Mouse (Mus musculus) midbrain, embryonic 12.5 days (tissue): ENCODE results near the gene Ostm1. TPM values are rescaled to one million over a fixed set of nuclear protein-coding genes. Genes with fewer than 3 reads are reported as not detected.

Source experiments
- ATAC-seq: fragments of 200-750 bp; cut with Nextera tagmentation; 2 replicates; pipeline ENCODE4 v1.8.0; 2017; ENCODE audit warnings: low read depth, moderate TSS enrichment, moderate library complexity; ENCODE audit not compliant: low FRiP score
- H3K27ac ChIP-seq: fragments of 300-500 bp; sonication (generic); replicated peaks from 2 replicates; pipeline ENCODE4 v1.5.1; 2016; ENCODE audit warnings: mild to moderate bottlenecking
- H3K27me3 ChIP-seq: fragments of 300-500 bp; sonication (generic); 2 replicates; pipeline ENCODE4 v1.6.1; 2016; ENCODE audit warnings: mild to moderate bottlenecking
- H3K36me3 ChIP-seq: fragments of 300-500 bp; sonication (generic); 2 replicates; pipeline ENCODE4 v1.6.1; 2016
- H3K4me1 ChIP-seq: fragments of 300-500 bp; sonication (generic); 2 replicates; pipeline ENCODE4 v1.6.1; 2016
- H3K4me2 ChIP-seq: fragments of 300-500 bp; sonication (generic); replicated peaks from 2 replicates; pipeline ENCODE4 v1.6.1; 2016; ENCODE audit warnings: mild to moderate bottlenecking, moderate library complexity
- H3K4me3 ChIP-seq: fragments of 300-500 bp; sonication (generic); 2 replicates; pipeline ENCODE4 v1.5.1; 2016; ENCODE audit warnings: mild to moderate bottlenecking
- H3K9ac ChIP-seq: fragments of 300-500 bp; sonication (generic); replicated peaks from 2 replicates; pipeline ENCODE4 v1.6.1; 2016; ENCODE audit warnings: mild to moderate bottlenecking, moderate library complexity
- H3K9me3 ChIP-seq: fragments of 300-500 bp; sonication (generic); 2 replicates; pipeline ENCODE4 v1.6.1; 2016; ENCODE audit warnings: mild to moderate bottlenecking
- WGBS: fragments of 180-500 bp; shearing (Covaris S2); methylation state at CpG from one replicate; pipeline ENCODE4 v1.1.7; 2016; 5-methylcytosine and 5-hydroxymethylcytosine counted together
- polyA plus RNA-seq: library from polyadenylated mRNA; unstranded; fragments of >200 nt; fragmentation: Nextera tagmentation; extraction: Ambion mirVana; gene quantifications from 2 replicates; pipeline ENCODE4 v1.2.1, GENCODE M21; 2016

Gene Ostm1
- polyA plus RNA-seq, 1 experiment from 2014 or later: 35.4 TPM

DNA sequence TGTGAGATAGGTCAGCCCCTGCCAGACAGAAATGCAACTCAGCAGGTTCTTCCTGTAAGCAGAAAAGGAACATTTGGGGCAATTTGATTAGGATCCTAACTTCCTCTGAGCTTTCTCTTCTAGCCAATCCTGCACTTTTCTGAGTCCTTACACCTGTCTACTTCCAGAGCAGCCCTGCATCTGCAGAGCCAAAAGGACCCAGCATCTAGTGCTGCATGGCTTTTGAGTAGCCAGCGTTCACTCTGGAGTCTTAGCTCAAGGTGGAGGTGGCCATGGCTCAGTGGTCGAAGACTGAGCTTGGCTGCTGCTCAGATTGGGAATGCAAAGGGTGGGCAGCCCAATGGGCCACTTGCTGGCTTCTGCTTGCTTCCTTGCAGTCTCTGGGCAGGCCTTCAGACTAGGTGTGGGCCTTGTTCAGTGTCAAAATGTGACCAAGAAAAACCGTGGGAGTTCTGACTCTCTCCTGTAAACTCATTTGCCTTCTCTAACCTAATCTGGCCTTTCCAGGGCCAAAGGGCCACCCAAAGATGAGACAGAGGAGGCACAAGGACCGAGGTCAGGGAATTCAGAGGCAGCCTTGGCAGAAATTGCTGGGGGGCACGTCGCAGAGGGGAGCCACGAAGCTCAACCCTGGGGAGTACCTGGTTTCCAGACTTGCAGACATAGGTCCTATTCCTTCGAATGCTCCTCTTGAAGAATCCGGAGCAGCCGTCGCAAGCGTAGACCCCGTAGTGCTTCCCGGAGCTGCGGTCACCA is 5.9 kb upstream of the Ostm1 start:
- H3K9ac ChIP-seq: peak overlapping the region; percentile 20; the same call in 1 of the 2 replicates
- no peaks in the 10 kb centered on the region for H3K9me3 ChIP-seq
- 0 out of 2 replicates have a peak, but pooled peaks cover 5% of the 10 kb centered on the region for H3K36me3 ChIP-seq
- ATAC-seq: no peak
- 2% methylated on average over 15 of the region's 15 CpGs for WGBS
- H3K27ac ChIP-seq: no peak overlapping the region
- H3K4me2 ChIP-seq: peak overlapping the region; percentile 74
- peaks cover 65% of the 10 kb centered on the region for H3K4me1 ChIP-seq
- peak overlapping the region; percentile 60 for H3K4me3 ChIP-seq
- H3K27me3 ChIP-seq: peaks cover 89% of the 10 kb centered on the region

DNA sequence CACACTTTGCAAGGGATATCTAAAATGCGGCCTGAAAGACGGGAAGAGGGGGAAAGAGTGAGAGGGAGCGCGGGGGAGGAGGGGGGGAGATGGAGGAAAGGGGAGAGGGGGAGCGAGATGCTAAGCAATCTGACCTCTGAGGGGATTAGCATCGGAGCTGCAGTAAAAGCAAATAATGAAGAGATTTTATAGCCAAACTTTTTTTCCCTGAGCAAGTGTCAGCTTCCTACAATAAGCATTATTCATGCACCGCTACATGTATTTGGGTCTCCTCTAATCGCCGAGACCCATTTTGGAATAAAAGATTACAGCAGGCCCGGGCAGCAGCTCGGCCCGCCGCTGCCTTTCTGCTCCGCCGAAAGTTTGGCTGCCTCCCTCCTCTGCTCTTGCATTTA is 5.3 kb upstream of the Ostm1 start:
- peak overlapping the region; percentile 20; the same call in 1 of the 2 replicates for H3K9ac ChIP-seq
- 0 out of 2 replicates have a peak, but pooled peaks cover 5% of the 10 kb centered on the region for H3K36me3 ChIP-seq
- peaks cover 62% of the 10 kb centered on the region for H3K4me1 ChIP-seq
- H3K9me3 ChIP-seq: no peaks in the 10 kb centered on the region
- peak; percentile 38 for ATAC-seq
- no peak overlapping the region; the same call in 1 of the 2 replicates for H3K27ac ChIP-seq
- H3K27me3 ChIP-seq: peaks cover 89% of the 10 kb centered on the region
- H3K4me2 ChIP-seq: peak overlapping the region; percentile 74
- peak overlapping the region; percentile 60 for H3K4me3 ChIP-seq
- WGBS: 2% methylated on average over 15 of the region's 15 CpGs

DNA sequence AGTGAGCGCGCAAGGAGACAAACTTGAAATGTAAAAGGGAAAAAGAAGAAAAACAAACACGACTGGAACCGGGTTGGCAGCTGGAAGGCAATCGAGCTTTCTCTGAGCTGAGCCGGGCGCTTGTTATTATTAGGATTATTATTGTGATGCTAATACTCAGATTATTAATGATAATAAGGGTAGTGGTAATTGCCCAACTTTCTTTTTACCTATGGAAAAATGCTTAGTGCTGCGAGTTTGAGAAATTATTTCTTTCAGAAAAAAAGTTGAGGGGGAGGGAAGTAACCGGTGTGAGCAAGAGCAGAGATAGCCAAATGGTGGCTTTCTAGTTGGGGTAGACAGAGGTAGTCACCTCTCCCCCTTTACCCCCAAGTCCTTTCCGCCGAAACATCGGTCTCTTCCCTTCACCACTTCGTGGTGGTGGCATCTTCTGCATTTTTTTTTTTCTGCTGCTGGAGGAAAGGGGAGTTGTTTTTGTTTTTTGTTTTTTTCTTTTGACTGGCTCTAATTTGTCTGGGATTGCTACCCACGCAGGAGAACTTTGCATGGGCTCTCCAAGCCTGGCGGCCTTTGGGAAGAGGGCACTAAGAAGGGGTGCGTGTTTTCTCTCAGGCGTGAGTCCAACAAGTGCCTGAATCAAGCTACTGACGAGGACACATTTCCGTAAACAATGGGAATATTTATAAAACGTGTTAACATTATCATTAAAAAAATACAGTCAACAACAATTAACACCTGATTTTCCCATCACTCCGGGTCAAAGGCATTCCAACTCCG is 4.7 kb upstream of the Ostm1 start:
- peak overlapping the region; percentile 74 for H3K4me2 ChIP-seq

GRCm38 (mm10) chr10:42579475-42580130 is 4.0 kb upstream of the Ostm1 start:
- H3K27ac ChIP-seq: peak overlapping the region; percentile 67
- H3K4me1 ChIP-seq: peaks cover 54% of the 10 kb centered on the region
- peak overlapping the region; percentile 60 for H3K4me3 ChIP-seq
- H3K9ac ChIP-seq: peak overlapping the region; percentile 55
- under 1% methylated on average over 39 of the region's 41 CpGs for WGBS
- H3K27me3 ChIP-seq: peaks cover 89% of the 10 kb centered on the region
- peak overlapping the region; percentile 74 for H3K4me2 ChIP-seq
- ATAC-seq: peak; percentile 38
- no peaks in the 10 kb centered on the region for H3K9me3 ChIP-seq
- H3K36me3 ChIP-seq: 0 out of 2 replicates have a peak, but pooled peaks cover 5% of the 10 kb centered on the region

More for the DNA sequence above, 4.7 kb upstream of the Ostm1 start:
- WGBS: 1% methylated on average over 22 of the region's 22 CpGs
- H3K4me1 ChIP-seq: peaks cover 56% of the 10 kb centered on the region
- H3K9ac ChIP-seq: peak overlapping the region; percentile 55; the same call in 1 of the 2 replicates
- H3K4me3 ChIP-seq: peak overlapping the region; percentile 60
- H3K27me3 ChIP-seq: peaks cover 89% of the 10 kb centered on the region
- H3K36me3 ChIP-seq: 0 out of 2 replicates have a peak, but pooled peaks cover 5% of the 10 kb centered on the region
- peak overlapping the region; percentile 67 for H3K27ac ChIP-seq
- H3K9me3 ChIP-seq: no peaks in the 10 kb centered on the region
- no peak for ATAC-seq

DNA sequence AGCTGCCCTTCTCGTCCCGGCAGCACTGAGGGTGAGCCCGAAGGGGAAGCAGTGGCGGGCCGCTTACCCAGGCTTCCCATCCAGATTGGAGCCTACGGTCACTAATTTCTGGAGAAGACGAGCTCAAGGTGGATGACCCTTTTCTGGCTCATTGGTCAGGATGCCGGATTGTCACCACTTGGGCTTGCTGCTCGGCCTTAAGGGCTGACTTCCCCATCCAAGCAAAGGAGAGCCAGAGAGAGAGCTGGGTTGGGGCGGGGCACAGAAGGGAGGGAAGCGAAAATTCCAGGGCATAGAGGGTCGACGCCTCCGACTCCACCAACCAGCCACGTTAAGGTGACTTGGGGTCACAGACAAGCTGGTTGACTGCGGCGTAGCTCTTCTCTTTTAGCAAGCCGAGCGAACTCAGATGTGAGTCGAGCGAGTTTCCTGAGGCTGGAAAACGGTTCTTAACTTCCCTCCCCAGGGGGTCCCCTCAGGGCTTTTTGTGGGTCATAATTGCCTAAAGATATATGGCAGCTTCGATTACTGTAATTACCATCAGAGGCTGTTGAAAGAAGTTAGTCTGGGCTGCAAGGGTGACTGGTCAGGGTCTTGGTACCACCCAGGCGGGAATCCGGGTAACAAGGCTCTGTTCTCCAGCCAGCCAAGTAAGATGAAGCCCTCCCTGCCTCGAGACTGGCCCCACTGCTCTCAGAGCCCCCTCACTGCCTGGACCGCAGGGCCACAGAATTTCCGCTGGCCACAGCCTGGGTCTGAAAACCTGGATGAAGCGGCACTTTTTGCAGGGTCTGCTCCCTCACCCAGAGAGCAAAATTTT is 3.3 kb upstream of the Ostm1 start:
- Histone ChIP-seq H3K4me3 (peak overlapping the region; percentile 60), H3K27ac (peak overlapping the region; percentile 67), H3K36me3 (0 out of 2 replicates have a peak, but pooled peaks cover 5% of the 10 kb centered on the region), H3K9me3 (no peaks in the 10 kb centered on the region), H3K27me3 (peaks cover 89% of the 10 kb centered on the region), H3K4me1 (peaks cover 53% of the 10 kb centered on the region), H3K9ac (peak overlapping the region; percentile 55), H3K4me2 (peak overlapping the region; percentile 74)
- no peak for ATAC-seq
- under 1% methylated on average over 29 of the region's 29 CpGs for WGBS

DNA sequence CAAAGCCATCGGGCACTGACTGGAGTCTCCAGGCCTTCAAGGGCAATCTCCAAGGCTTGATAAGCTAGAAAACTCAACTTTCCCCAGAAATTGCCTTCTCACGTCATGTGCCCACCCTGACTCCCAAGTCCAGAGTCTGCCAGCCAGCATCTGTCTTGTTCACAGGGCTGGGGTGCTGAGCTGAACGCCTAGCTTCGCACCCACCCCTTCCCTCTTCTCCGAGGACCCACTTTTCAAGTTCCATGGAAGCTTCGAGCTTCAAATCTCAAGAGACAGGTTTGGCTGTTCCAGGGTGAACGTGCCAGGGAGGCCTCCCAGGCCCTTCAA is 2.7 kb upstream of the Ostm1 start:
- Histone ChIP-seq H3K4me3 (peak overlapping the region; percentile 60), H3K9ac (peak overlapping the region; percentile 55), H3K9me3 (no peaks in the 10 kb centered on the region), H3K27ac (peak overlapping the region; percentile 67), H3K36me3 (0 out of 2 replicates have a peak, but pooled peaks cover 5% of the 10 kb centered on the region), H3K4me1 (peaks cover 57% of the 10 kb centered on the region), H3K27me3 (peaks cover 89% of the 10 kb centered on the region), H3K4me2 (peak overlapping the region; percentile 74)
- WGBS: 5% methylated on average over 7 of the region's 7 CpGs
- ATAC-seq: no peak

DNA sequence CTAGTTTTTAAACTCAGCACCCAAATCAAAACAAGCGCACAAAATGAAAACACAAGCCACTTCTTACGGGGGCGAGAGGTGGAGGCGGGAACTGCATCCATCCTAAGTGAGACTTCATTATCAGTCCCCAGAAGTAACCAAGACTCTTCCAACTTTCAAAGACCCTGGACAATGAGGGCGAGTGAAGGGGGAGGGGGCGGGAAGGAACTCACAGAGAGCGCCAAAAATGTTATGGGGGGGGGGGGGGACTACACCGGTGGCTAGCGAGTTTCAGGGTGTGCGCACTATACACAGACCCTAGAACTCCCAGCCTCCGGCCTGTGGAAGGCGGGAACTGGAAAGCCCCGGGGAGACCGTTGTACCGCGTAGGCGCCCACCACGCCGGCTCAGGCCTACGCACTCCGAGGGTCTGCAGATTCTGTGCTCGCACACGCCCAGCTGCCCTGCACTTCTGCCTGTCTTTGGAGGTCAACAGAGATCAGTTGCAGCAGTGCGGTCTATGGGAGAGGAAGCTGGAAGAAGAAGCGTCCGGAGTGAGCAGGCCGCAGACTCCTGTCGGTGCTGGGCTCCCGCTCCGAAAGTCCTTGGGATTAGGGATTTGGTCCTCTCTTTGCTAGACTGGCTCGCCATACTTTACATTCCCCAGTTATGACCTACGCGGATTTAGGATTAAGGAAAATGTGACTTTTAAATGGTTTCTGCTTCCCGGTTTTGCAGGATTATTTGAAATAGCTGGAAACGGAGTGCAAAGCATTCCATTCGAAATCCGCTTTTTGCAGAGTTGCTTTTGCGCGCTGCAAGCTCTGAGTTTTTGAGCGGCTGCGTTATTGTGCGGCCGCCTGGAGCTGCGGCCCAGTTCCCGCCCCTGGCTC is 1.7 kb upstream of the Ostm1 start:
- H3K4me3 ChIP-seq: peak overlapping the region; percentile 60
- peak overlapping the region; percentile 74 for H3K4me2 ChIP-seq
- peak overlapping the region; percentile 50 for H3K27ac ChIP-seq
- WGBS: under 1% methylated on average over 45 of the region's 45 CpGs
- peak overlapping the region; percentile 78 for H3K9ac ChIP-seq
- peaks cover 65% of the 10 kb centered on the region for H3K4me1 ChIP-seq
- peak; percentile 4; the same call in 1 of the 2 replicates for ATAC-seq
- H3K27me3 ChIP-seq: peaks cover 90% of the 10 kb centered on the region
- 0 out of 2 replicates have a peak, but pooled peaks cover 4% of the 10 kb centered on the region for H3K9me3 ChIP-seq
- H3K36me3 ChIP-seq: 0 out of 2 replicates have a peak, but pooled peaks cover under 1% of the 10 kb centered on the region

DNA sequence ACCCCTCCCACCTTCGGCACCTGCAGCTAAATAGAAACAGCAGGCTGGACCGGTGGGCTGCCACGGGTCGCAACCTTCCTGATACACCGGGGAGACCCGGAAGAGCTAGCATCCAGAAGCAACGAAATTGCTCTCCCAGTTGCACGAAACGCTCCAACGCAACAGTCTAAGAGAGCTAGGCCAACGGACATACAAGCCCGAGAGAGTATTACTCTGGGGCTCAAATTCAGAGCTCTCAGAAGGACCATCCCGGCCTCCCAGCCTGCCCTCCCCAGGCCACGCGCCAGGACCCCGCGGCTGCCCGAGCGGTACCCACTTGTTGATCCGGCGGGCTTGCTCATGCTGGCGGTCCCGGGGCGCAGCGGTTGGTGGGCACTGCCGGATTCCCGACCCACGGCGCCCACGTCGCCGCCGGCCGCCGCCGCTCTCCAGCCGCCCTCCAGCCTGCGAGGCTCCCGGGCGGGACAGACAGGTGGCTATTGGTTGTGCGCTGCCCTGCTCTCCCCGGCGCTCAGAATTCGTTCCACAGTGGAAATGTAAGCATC is 984 bp upstream of the Ostm1 start:
- peak overlapping the region; percentile 50 for H3K27ac ChIP-seq
- ATAC-seq: no peak
- H3K4me2 ChIP-seq: peak overlapping the region; percentile 74
- peak overlapping the region; percentile 60 for H3K4me3 ChIP-seq
- H3K36me3 ChIP-seq: no peaks in the 10 kb centered on the region
- under 1% methylated on average over 44 of the region's 44 CpGs for WGBS
- H3K4me1 ChIP-seq: peaks cover 71% of the 10 kb centered on the region
- peaks cover 90% of the 10 kb centered on the region for H3K27me3 ChIP-seq
- H3K9ac ChIP-seq: peak overlapping the region; percentile 78
- H3K9me3 ChIP-seq: 0 out of 2 replicates have a peak, but pooled peaks cover 4% of the 10 kb centered on the region

DNA sequence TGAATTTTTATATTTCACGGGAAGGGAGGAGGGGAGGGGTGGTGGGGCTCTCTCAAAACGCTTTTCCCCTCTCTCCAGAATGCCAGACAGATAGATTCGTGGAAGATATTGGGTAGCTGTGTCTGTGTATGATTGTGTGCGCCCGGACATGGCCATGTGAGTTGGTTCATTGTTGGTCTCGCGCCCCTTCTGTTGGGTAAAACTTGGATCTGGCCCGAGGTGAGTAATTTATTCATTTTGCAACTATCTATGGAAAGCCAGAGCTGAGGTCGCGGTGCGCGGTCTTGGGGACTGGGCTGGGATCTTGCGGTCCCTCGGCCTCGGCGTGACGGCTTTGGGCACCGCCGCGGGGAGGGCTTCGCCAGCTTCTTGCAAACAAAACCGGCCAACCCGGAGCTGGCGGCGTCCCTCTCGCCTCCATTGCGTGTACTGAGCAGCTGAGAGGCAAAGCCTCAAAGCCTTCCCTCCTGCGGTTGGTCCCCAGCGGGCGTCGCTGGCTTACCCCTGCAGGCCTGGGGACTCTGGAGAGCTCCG is 347 bp downstream of the Ostm1 start:
- peak overlapping the region; percentile 78 for H3K9ac ChIP-seq
- peaks cover 93% of the 10 kb centered on the region for H3K27me3 ChIP-seq
- peak overlapping the region; percentile 74 for H3K4me2 ChIP-seq
- H3K36me3 ChIP-seq: no peaks in the 10 kb centered on the region
- ATAC-seq: peak; percentile 5; the same call in 1 of the 2 replicates
- peak overlapping the region; percentile 67 for H3K27ac ChIP-seq
- under 1% methylated on average over 30 of the region's 32 CpGs for WGBS
- H3K4me1 ChIP-seq: peaks cover 79% of the 10 kb centered on the region
- peak overlapping the region; percentile 60 for H3K4me3 ChIP-seq
- 0 out of 2 replicates have a peak, but pooled peaks cover 4% of the 10 kb centered on the region for H3K9me3 ChIP-seq
